Mouse (Mus musculus): ENCODE measurements around the gene Adm2. TPM values are rescaled to one million over a fixed set of nuclear protein-coding genes. Genes with fewer than 3 reads are reported as not detected.

Adm2 gene
- polyA plus RNA-seq, 1 experiment from 2014 or later = 0.19 TPM

GRCm38 (mm10) chr15:89292795-89293194, 29.7 kb upstream of the Adm2 start:
- Histone ChIP-seq H3K9ac (no peak overlapping the region), H3K4me2 (no peak overlapping the region), H3K4me1 (replicated peaks) (peaks cover 9% of the 10 kb centered on the region), H3K4me3 (no peak overlapping the region), H3K9me3 (replicated peaks) (no peaks in the 10 kb centered on the region), H3K36me3 (peaks cover 84% of the 10 kb centered on the region), H3K27me3 (no peaks in the 10 kb centered on the region), H3K27ac (no peak overlapping the region)
- ATAC-seq (replicated peaks; ENCODE audit: insufficient number of reproducible peaks, insufficient read depth, low FRiP score, low read depth) = no peak
- WGBS = 44% methylated on average over 2 of the region's 2 CpGs

GRCm38 (mm10) chr15:89293778-89294177, 28.7 kb upstream of the Adm2 start:
- no peak overlapping the region for H3K4me2 ChIP-seq
- no peak overlapping the region for H3K27ac ChIP-seq
- no peak overlapping the region for H3K4me3 ChIP-seq
- peaks cover 75% of the 10 kb centered on the region for H3K36me3 ChIP-seq
- ATAC-seq (replicated peaks; ENCODE audit: insufficient number of reproducible peaks, insufficient read depth, low FRiP score, low read depth) = no peak
- WGBS = 94% methylated on average over 10 of the region's 10 CpGs
- no peak overlapping the region for H3K9ac ChIP-seq
- peaks cover 9% of the 10 kb centered on the region for H3K4me1 ChIP-seq (replicated peaks)
- H3K9me3 ChIP-seq (replicated peaks) = no peaks in the 10 kb centered on the region
- no peaks in the 10 kb centered on the region for H3K27me3 ChIP-seq

- Histone ChIP-seq H3K4me1 (replicated peaks) (peaks cover 9% of the 10 kb centered on the region), H3K9me3 (replicated peaks) (no peaks in the 10 kb centered on the region), H3K27ac (no peak overlapping the region), H3K36me3 (peaks cover 74% of the 10 kb centered on the region), H3K27me3 (no peaks in the 10 kb centered on the region), H3K4me3 (no peak overlapping the region), H3K4me2 (no peak overlapping the region), H3K9ac (no peak overlapping the region)
- no peak for ATAC-seq (replicated peaks; ENCODE audit: insufficient number of reproducible peaks, insufficient read depth, low FRiP score, low read depth)
- WGBS = 80% methylated on average over 8 of the region's 8 CpGs
Measured at GRCm38 (mm10) chr15:89295580-89296165, 26.8 kb upstream of the Adm2 start.

DNA sequence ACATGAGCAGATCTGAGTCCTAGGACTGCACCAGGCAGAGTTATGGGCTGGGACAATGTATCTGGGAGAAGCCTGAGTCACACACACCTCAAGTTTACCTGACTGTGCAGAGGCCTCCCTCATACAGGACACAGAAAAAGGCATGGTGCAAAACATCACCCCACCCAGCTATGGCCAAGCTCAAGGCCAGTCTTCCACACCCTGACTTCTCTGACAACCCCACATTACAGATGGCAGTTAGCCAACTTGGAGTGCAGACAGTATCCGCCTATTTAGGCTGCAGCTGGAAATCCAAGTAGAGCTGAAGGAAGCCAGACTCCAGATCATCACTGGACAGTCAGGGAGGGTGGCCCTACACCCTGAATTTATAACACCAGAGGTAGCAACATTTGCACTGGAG, 26.1 kb upstream of the Adm2 start:
- Histone ChIP-seq H3K4me3 (no peak overlapping the region), H3K36me3 (peaks cover 76% of the 10 kb centered on the region), H3K9me3 (replicated peaks) (no peaks in the 10 kb centered on the region), H3K27ac (no peak overlapping the region), H3K4me2 (no peak overlapping the region), H3K4me1 (replicated peaks) (peaks cover 9% of the 10 kb centered on the region), H3K9ac (no peak overlapping the region), H3K27me3 (no peaks in the 10 kb centered on the region)
- peak; percentile 40; the same call in 1 of the 2 replicates for ATAC-seq (replicated peaks; ENCODE audit: insufficient number of reproducible peaks, insufficient read depth, low FRiP score, low read depth)
- WGBS = 35% methylated on average over 1 of the region's 1 CpGs

DNA sequence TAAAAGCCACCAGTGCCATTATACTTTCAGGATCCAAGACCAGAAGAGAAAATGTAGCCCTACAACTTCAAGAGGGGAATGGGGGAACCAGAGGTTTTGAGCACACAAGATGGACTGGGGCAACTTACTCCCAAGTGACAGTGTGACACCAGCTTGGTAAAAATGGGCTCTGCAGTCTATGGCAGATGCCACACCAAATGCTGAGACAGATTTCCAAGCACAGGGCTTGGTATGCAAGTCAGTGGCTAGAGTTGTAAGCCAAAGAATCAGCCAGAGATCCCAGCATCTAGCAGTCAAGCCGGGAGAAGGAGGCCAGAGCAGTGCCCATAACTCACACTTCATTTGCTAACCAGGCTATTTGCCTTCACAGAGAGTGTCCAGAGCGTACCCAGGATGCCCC, 24.8 kb upstream of the Adm2 start:
- H3K9me3 ChIP-seq (replicated peaks) = no peaks in the 10 kb centered on the region
- peaks cover 75% of the 10 kb centered on the region for H3K36me3 ChIP-seq
- no peaks in the 10 kb centered on the region for H3K27me3 ChIP-seq
- no peak overlapping the region for H3K27ac ChIP-seq
- H3K4me2 ChIP-seq = no peak overlapping the region
- WGBS = 94% methylated on average over 2 of the region's 2 CpGs
- no peak overlapping the region for H3K4me3 ChIP-seq
- peaks cover 9% of the 10 kb centered on the region for H3K4me1 ChIP-seq (replicated peaks)
- no peak overlapping the region for H3K9ac ChIP-seq
- no peak for ATAC-seq (replicated peaks; ENCODE audit: insufficient number of reproducible peaks, insufficient read depth, low FRiP score, low read depth)

DNA sequence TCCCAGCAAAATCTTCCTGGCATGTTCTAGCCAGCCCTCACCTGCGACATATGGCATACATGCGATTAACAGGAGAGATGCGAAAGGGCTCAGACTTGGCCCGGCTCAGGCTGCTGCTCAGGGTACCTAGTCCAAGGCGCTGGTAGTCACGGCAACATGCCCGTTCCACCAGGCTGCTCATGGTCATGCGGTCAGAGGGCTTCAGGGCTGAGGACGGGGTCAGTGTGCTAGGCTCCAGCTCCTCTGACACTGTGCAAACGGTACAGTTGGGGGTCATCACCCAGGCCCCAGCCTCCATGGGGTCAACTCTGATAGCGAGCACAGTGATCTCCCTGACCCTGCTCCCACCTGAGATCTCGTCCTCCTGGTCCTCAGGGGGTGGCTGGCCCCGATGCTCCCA, 22.3 kb upstream of the Adm2 start:
- peaks cover 77% of the 10 kb centered on the region for H3K36me3 ChIP-seq
- 88% methylated on average over 13 of the region's 13 CpGs for WGBS

GRCm38 (mm10) chr15:89300600-89300999, 21.9 kb upstream of the Adm2 start:
- H3K4me2 ChIP-seq = no peak overlapping the region
- H3K4me3 ChIP-seq = no peak overlapping the region
- peaks cover 9% of the 10 kb centered on the region for H3K4me1 ChIP-seq (replicated peaks)
- WGBS = 93% methylated on average over 8 of the region's 8 CpGs
- no peak overlapping the region for H3K27ac ChIP-seq
- no peak overlapping the region for H3K9ac ChIP-seq
- no peaks in the 10 kb centered on the region for H3K9me3 ChIP-seq (replicated peaks)
- no peaks in the 10 kb centered on the region for H3K27me3 ChIP-seq
- H3K36me3 ChIP-seq = peaks cover 77% of the 10 kb centered on the region
- no peak for ATAC-seq (replicated peaks; ENCODE audit: insufficient number of reproducible peaks, insufficient read depth, low FRiP score, low read depth)

More for the DNA sequence above, 22.3 kb upstream of the Adm2 start:
- Histone ChIP-seq H3K27me3 (no peaks in the 10 kb centered on the region), H3K27ac (no peak overlapping the region), H3K4me3 (no peak overlapping the region), H3K4me1 (replicated peaks) (peaks cover 9% of the 10 kb centered on the region), H3K4me2 (no peak overlapping the region), H3K9me3 (replicated peaks) (no peaks in the 10 kb centered on the region), H3K9ac (no peak overlapping the region)
- ATAC-seq (replicated peaks; ENCODE audit: insufficient number of reproducible peaks, insufficient read depth, low FRiP score, low read depth) = no peak

DNA sequence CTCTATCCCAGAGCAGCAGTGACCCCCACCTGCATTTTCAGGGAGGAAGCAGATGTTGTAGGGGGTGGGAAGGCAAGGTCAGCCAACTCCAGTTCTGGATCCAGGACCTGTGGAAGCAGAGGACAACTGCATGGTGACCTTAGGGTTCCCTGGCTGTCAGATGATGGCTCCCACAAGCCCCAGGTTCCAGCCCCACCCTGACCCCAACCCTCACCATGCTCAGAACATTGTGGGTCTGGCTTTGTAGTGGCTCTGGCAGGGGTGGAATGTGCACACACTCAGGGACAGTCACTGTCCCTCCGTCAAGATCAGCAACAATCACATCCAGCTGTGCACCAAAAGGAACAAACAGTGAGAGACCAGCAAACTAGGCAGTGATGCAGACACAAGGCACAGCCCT, 16.6 kb upstream of the Adm2 start:
- Histone ChIP-seq H3K4me2 (no peak overlapping the region), H3K9me3 (replicated peaks) (no peaks in the 10 kb centered on the region), H3K4me1 (replicated peaks) (peaks cover 26% of the 10 kb centered on the region), H3K4me3 (no peak overlapping the region), H3K27me3 (no peaks in the 10 kb centered on the region), H3K36me3 (peaks cover 51% of the 10 kb centered on the region), H3K27ac (no peak overlapping the region), H3K9ac (no peak overlapping the region)
- WGBS = 64% methylated on average over 1 of the region's 1 CpGs
- no peak for ATAC-seq (replicated peaks; ENCODE audit: insufficient number of reproducible peaks, insufficient read depth, low FRiP score, low read depth)

GRCm38 (mm10) chr15:89307461-89307860, 15.1 kb upstream of the Adm2 start:
- H3K9ac ChIP-seq = no peak overlapping the region
- no peak overlapping the region for H3K4me2 ChIP-seq
- no peak overlapping the region for H3K4me3 ChIP-seq
- no peaks in the 10 kb centered on the region for H3K27me3 ChIP-seq
- peaks cover 38% of the 10 kb centered on the region for H3K36me3 ChIP-seq
- no peaks in the 10 kb centered on the region for H3K9me3 ChIP-seq (replicated peaks)
- H3K27ac ChIP-seq = no peak overlapping the region
- no peak for ATAC-seq (replicated peaks; ENCODE audit: insufficient number of reproducible peaks, insufficient read depth, low FRiP score, low read depth)
- 84% methylated on average over 13 of the region's 13 CpGs for WGBS
- peaks cover 28% of the 10 kb centered on the region for H3K4me1 ChIP-seq (replicated peaks)

GRCm38 (mm10) chr15:89308406-89309139, 13.9 kb upstream of the Adm2 start:
- no peaks in the 10 kb centered on the region for H3K9me3 ChIP-seq (replicated peaks)
- H3K36me3 ChIP-seq = peaks cover 27% of the 10 kb centered on the region
- H3K4me2 ChIP-seq = no peak overlapping the region
- ATAC-seq (replicated peaks; ENCODE audit: insufficient number of reproducible peaks, insufficient read depth, low FRiP score, low read depth) = no peak
- H3K27ac ChIP-seq = no peak overlapping the region
- H3K27me3 ChIP-seq = no peaks in the 10 kb centered on the region
- H3K9ac ChIP-seq = no peak overlapping the region
- H3K4me1 ChIP-seq (replicated peaks) = peaks cover 39% of the 10 kb centered on the region
- 82% methylated on average over 7 of the region's 7 CpGs for WGBS
- H3K4me3 ChIP-seq = no peak overlapping the region

DNA sequence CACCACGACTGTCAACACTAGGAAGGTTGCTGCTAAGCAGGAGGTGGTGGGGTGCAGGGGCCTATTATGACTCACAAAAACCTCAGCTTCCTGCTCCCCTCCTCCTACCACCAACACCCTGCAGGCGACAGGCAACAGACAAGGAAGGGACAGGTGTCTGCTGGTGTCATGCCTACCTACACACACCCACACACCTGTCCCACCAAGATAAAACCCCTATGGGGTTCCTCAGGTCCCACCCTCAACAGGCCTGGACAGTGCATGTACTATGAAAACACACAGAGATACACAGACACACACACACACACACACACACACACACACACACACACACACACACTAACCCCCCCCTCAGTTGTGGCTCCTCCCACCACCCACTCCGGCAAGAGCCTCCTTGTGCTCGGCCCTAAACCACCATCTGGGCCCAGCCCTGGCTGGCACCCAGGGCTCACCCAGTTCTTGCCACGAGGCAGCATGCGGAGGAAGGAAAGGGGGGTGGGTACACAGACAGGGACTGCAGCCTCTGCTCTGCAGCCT, 12.5 kb upstream of the Adm2 start:
- Histone ChIP-seq H3K4me2 (no peak overlapping the region), H3K36me3 (peaks cover 13% of the 10 kb centered on the region), H3K27ac (no peak overlapping the region), H3K27me3 (no peaks in the 10 kb centered on the region), H3K4me3 (no peak overlapping the region), H3K9ac (no peak overlapping the region), H3K9me3 (replicated peaks) (no peaks in the 10 kb centered on the region), H3K4me1 (replicated peaks) (peaks cover 48% of the 10 kb centered on the region)
- 69% methylated on average over 6 of the region's 6 CpGs for WGBS
- no peak for ATAC-seq (replicated peaks; ENCODE audit: insufficient number of reproducible peaks, insufficient read depth, low FRiP score, low read depth)

- peaks cover 41% of the 10 kb centered on the region for H3K4me1 ChIP-seq (replicated peaks)
- WGBS = 62% methylated on average over 4 of the region's 4 CpGs
Measured at GRCm38 (mm10) chr15:89313359-89313758, 9.2 kb upstream of the Adm2 start.

More at GRCm38 (mm10) chr15:89313359-89313758, 9.2 kb upstream of the Adm2 start:
- no peak overlapping the region for H3K9ac ChIP-seq
- H3K4me2 ChIP-seq = peak overlapping the region; percentile 84; the same call in 1 of the 2 replicates
- no peak overlapping the region for H3K27ac ChIP-seq
- H3K27me3 ChIP-seq = no peaks in the 10 kb centered on the region
- H3K4me3 ChIP-seq = peak overlapping the region; percentile 5; the same call in 1 of the 2 replicates
- no peak for ATAC-seq (replicated peaks; ENCODE audit: insufficient number of reproducible peaks, insufficient read depth, low FRiP score, low read depth)
- no peaks in the 10 kb centered on the region for H3K9me3 ChIP-seq (replicated peaks)
- no peaks in the 10 kb centered on the region for H3K36me3 ChIP-seq

All from heart, embryonic 15.5 days (tissue).